Mouse (Mus musculus): ENCODE measurements at regions not wholly inside any gene's neighbourhood (a gene's known extent, or its start where the extent isn't known, plus 50 kb on each side); places are given as distances from the start of the nearest gene placed in this dataset.
"Not testable (repeated sequence)": the region's sequence is repeated elsewhere in the genome, so short reads cannot be mapped to it uniquely, and the experiment has no call there.

DNA sequence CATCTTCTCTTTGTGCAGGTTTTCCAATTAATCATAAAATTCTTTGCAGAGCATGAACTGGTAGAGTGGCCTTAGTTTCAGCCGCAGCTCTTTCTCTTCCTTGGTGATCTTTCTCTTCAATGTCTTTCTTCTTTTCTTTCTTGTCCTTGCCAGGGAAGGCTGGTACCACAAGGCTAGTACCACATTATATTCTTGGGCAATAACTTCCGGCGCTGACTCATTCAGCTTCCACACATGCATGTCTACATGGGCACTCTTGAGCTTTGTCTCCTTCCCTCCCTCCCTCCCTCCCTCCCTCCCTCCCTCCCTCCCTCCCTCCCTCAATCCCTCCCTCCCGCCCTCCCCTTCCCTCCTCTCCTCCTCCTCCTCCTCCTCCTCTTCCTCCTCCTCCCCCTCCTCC lies 98.1 kb upstream of the Pwp1 start:
- H3K9me3 ChIP-seq (replicated peaks); H3K4me3 ChIP-seq; H3K27me3 ChIP-seq (ENCODE audit: low read depth, poor library complexity, severe bottlenecking); H3K27ac ChIP-seq; H3K36me3 ChIP-seq; H3K4me1 ChIP-seq; DNase-seq (ENCODE audit: low spot score): not testable (repeated sequence)
- 95% methylated on average over 3 of the region's 4 CpGs for WGBS

DNA sequence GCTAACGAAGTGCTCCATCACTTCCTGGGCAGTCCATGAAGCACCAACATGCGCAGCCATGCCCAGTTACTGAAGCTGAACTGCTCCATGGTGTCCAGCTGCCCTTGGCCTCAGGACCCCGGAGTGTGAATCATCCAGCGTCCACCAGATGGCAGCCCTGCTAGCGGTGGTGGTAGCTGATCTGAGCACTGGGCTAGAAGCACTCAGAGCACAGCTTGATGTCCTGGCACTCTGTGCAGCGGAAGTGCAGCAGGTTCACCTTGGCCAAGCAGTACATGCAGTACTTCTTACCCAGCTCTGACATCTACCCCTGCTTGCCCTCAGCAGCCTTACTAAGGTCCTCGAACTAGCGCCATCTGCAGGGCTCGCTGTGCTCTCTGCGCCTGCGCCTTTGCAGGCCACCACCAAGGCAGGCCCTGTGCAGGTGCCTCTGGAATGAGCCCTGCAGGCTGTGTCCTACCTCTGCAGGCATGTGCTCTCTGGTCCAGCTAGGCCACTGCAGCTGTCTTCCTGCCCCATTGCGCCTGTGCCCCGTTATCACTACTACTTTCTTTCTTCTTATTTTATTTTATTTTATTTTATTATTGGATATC lies 97.4 kb upstream of the Pwp1 start:
- not testable (repeated sequence) for H3K4me1 ChIP-seq; H3K36me3 ChIP-seq; H3K27ac ChIP-seq; DNase-seq (ENCODE audit: low spot score); H3K9me3 ChIP-seq (replicated peaks); H3K4me3 ChIP-seq; H3K27me3 ChIP-seq (ENCODE audit: low read depth, poor library complexity, severe bottlenecking)
- 45% methylated on average over 10 of the region's 13 CpGs for WGBS

DNA sequence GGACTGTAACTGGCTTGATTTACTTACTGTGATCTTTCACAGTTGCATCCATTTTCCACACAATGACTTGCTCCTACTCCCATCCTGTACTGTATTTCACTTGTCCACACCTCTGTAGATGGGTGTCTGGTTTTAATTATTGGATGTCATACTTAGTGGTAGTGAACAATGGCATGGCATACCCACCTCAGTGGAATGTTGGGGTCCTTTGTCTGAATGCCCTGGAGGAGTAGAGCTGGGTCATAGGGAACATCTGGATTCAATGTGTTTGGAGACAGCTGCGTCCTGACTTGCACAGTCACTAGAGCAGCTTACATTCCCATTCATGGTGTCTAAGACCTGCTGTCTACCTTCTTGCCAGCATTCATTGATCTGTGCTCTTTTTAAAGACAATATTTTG lies 91.5 kb upstream of the Pwp1 start:
- WGBS = 30% methylated on average over 1 of the region's 1 CpGs
- Histone ChIP-seq H3K27me3 (ENCODE audit: low read depth, poor library complexity, severe bottlenecking) (no peaks in the 10 kb centered on the region), H3K4me3 (no peak overlapping the region), H3K27ac (no peak overlapping the region), H3K36me3 (no peaks in the 10 kb centered on the region), H3K9me3 (replicated peaks) (no peaks in the 10 kb centered on the region), H3K4me1 (peaks cover 10% of the 10 kb centered on the region)
- DNase-seq (ENCODE audit: low spot score) = peak; percentile 33

DNA sequence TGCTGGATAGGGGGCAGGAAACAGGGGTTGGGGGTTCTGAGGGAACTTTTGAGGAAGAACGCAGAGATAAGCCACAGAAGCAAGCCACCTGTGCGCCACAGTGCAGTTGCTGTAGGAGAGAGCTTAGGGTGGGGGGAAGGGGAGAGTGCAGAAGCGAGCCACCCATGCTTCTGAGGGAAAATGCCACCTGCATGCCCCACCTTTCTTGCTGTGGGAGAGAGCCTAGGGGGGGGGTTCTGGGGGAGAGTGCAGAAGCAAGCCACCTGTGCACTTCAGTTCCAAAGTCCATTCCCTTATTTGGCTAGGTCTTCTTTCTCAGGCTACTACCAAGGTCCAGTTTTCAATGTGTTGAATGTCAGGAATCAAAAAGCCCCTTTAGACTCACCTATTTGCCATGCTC lies 90.3 kb upstream of the Pwp1 start:
- H3K27me3 ChIP-seq (ENCODE audit: low read depth, poor library complexity, severe bottlenecking) = no peaks in the 10 kb centered on the region
- whole genome bisulfite sequencing = 66% methylated on average over 3 of the region's 3 CpGs
- H3K9me3 ChIP-seq (replicated peaks) = no peaks in the 10 kb centered on the region
- no peak for DNase-seq (ENCODE audit: low spot score)
- no peaks in the 10 kb centered on the region for H3K36me3 ChIP-seq
- H3K4me1 ChIP-seq = peaks cover 10% of the 10 kb centered on the region
- no peak overlapping the region for H3K27ac ChIP-seq
- no peak overlapping the region for H3K4me3 ChIP-seq

DNA sequence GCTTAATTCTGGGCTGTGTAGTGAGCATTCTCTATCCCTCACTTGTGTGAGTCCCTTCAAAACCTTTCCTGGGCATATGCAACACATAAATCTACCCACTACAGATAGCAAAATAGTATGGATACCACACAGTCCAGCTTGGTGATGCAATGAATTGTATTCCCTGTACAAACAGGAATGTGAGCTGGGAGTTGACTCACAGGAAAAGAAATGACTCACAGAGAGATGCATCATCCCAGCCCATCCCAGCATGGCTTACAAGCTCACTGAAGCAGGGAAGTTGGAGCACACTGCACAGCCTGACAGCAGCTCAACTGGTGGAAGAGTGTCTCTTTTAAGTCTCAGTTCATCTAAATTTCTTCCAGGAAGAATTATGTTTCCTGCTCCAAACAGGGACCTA lies 89.7 kb upstream of the Pwp1 start:
- not testable (repeated sequence) for H3K27me3 ChIP-seq (ENCODE audit: low read depth, poor library complexity, severe bottlenecking); H3K27ac ChIP-seq; DNase-seq (ENCODE audit: low spot score); H3K4me3 ChIP-seq; H3K4me1 ChIP-seq; H3K36me3 ChIP-seq; H3K9me3 ChIP-seq (replicated peaks)

DNA sequence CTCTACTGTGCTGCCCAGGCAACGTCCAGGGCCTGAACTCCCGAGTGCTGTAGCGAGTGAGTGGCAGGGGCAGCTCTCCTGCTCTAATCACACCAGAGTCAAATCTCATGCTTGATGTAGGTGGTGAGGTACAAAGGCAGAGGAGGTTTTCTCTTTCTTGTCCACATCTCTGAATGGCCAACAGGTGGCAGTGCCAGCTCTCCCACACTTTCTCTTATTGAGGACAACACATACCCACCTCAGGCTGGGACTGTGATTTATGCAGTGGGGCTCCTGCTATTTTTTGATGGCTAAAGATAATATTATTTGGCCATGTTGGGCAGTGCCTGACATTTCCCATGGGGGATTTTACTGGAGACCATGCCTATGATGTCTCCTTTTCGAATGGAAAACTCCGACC lies 87.3 kb upstream of the Pwp1 start:
- H3K4me3 ChIP-seq = no peak overlapping the region
- H3K4me1 ChIP-seq = peaks cover 10% of the 10 kb centered on the region
- no peaks in the 10 kb centered on the region for H3K27me3 ChIP-seq (ENCODE audit: low read depth, poor library complexity, severe bottlenecking)
- no peak overlapping the region for H3K27ac ChIP-seq
- H3K36me3 ChIP-seq = no peaks in the 10 kb centered on the region
- no peaks in the 10 kb centered on the region for H3K9me3 ChIP-seq (replicated peaks)
- WGBS = 78% methylated on average over 5 of the region's 5 CpGs
- DNase-seq (ENCODE audit: low spot score) = no peak

DNA sequence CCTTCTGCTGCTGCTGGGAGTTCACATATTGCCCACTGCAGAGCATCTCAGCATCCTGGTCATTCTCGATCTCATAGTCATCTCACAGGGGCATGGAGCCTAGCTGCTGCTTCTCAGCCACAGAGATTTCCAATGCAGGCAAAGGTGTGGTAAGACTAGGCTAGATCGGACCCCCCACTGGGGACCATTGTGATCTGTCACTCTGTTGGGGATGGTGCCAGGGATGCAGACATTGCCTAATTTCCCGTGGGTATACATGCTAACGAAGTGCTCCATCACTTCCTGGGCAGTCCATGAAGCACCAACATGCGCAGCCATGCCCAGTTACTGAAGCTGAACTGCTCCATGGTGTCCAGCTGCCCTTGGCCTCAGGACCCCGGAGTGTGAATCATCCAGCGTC lies 83.9 kb upstream of the Pwp1 start:
- H3K36me3 ChIP-seq; H3K27me3 ChIP-seq (ENCODE audit: low read depth, poor library complexity, severe bottlenecking); H3K9me3 ChIP-seq (replicated peaks); H3K4me3 ChIP-seq; H3K27ac ChIP-seq; H3K4me1 ChIP-seq; DNase-seq (ENCODE audit: low spot score): not testable (repeated sequence)
- WGBS = 68% methylated on average over 7 of the region's 7 CpGs

DNA sequence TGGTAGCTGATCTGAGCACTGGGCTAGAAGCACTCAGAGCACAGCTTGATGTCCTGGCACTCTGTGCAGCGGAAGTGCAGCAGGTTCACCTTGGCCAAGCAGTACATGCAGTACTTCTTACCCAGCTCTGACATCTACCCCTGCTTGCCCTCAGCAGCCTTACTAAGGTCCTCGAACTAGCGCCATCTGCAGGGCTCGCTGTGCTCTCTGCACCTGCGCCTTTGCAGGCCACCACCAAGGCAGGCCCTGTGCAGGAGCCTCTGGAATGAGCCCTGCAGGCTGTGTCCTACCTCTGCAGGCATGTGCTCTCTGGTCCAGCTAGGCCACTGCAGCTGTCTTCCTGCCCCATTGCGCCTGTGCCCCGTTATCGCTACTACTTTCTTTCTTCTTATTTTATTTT lies 83.5 kb upstream of the Pwp1 start:
- not testable (repeated sequence) for H3K27me3 ChIP-seq (ENCODE audit: low read depth, poor library complexity, severe bottlenecking); H3K27ac ChIP-seq; DNase-seq (ENCODE audit: low spot score); H3K4me1 ChIP-seq; H3K4me3 ChIP-seq; H3K36me3 ChIP-seq; H3K9me3 ChIP-seq (replicated peaks)
- WGBS = 52% methylated on average over 8 of the region's 8 CpGs

DNA sequence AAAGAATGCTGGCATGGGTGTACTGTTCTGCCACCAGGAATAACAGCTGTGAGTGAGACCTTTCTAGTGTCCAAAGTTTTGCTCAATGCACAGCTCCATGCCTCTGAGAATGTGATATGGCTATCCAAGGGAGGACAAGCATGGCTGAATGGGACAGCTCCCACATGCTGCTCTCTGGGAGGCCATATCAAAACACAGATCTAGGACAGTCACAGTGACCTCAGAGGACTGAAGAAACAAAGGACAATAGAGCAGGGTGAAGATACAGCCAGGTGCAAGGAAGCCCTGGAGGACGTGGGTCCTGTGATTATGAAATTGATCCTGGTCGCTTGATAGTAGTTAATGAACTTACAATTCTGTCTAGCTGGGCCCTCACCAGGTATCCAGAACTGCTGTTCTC lies 79.7 kb upstream of the Pwp1 start:
- not testable (repeated sequence) for DNase-seq (ENCODE audit: low spot score); H3K9me3 ChIP-seq (replicated peaks); H3K27me3 ChIP-seq (ENCODE audit: low read depth, poor library complexity, severe bottlenecking); H3K36me3 ChIP-seq; H3K4me3 ChIP-seq; H3K4me1 ChIP-seq; H3K27ac ChIP-seq
- WGBS = 88% methylated on average over 2 of the region's 2 CpGs

DNA sequence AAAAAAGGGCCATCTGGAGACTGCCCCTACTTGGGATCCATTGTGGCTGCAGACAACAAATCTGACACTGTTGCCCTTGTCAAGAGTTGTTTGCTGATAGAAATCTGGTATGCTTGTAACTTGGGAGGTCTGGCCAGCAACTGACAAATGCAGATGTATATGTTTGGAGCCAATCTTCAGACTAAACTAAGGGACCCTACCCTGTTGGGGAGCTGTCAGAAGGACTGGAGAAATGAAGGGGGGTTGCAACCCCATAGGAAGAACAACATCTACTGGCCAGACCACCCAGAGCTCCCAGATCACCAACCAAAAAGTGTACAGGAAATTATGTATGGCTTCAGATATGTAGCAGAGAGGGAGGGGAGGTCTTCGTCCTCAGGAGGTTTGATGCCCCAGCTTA lies 54.3 kb upstream of the Pwp1 start:
- Histone ChIP-seq H3K27ac (no peak overlapping the region), H3K27me3 (ENCODE audit: low read depth, poor library complexity, severe bottlenecking) (no peaks in the 10 kb centered on the region), H3K36me3 (no peaks in the 10 kb centered on the region), H3K4me3 (no peak overlapping the region), H3K9me3 (replicated peaks) (no peaks in the 10 kb centered on the region), H3K4me1 (no peaks in the 10 kb centered on the region)
- DNase-seq (ENCODE audit: low spot score) = no peak
- 92% methylated on average over 1 of the region's 1 CpGs for WGBS

Data from limb, embryonic 10.5 days (tissue).